Mouse (Mus musculus): ENCODE data around the gene Psmb2. TPM values are rescaled to one million over a fixed set of nuclear protein-coding genes. Genes with fewer than 3 reads are reported as not detected.

Psmb2 gene
- total and polyA plus RNA-seq, 2 experiments from 2014 or later, result 263 to 443 TPM

- peak within 1 kb of the TSS; percentile 87 for H3K27ac ChIP-seq (ENCODE audit: low read depth)
- peaks cover 13% of the 10 kb centered on the region; the same call in 1 of the 2 replicates for H3K36me3 ChIP-seq (replicated peaks; ENCODE audit: control insufficient read depth, insufficient read depth, low read length)
- peak within 1 kb of the TSS; percentile 90 for H3K4me2 ChIP-seq (ENCODE audit: low read depth, low read length)
- DNase-seq (ENCODE audit: low spot score) (peak; percentile 93), ATAC-seq (ENCODE audit: insufficient read depth, low read depth) (peak; percentile 98)
- H3K9ac ChIP-seq (replicated peaks; ENCODE audit: low read depth, low read length), result peak within 1 kb of the TSS; percentile 67
- H3K4me1 ChIP-seq (ENCODE audit: control insufficient read depth, insufficient read depth), result peaks cover 24% of the 10 kb centered on the region
- peak within 1 kb of the TSS; percentile 95 for H3K4me3 ChIP-seq (ENCODE audit: low read depth, low read length)
- H3K9me3 ChIP-seq (replicated peaks; ENCODE audit: control insufficient read depth, low read length), result no peaks in the 10 kb centered on the region
- H3K27me3 ChIP-seq (ENCODE audit: control insufficient read depth, insufficient read depth, low read length), result no peaks in the 10 kb centered on the region
- WGBS, result under 1% methylated on average over 63 of the region's 71 CpGs
- TF ChIP-seq CTCF (IDR thresholded peaks at IDR 0.05; ENCODE audit: low read depth) (no peak), EP300 (IDR thresholded peaks at IDR 0.05; ENCODE audit: low read depth) (peak; percentile 94)
These were observed 76.1 kb downstream of the Psmb2 start, which contains the start of the genes Ncdn and AU040320 for GRCm38 (mm10) chr4:126753268-126754230. Gene Ncdn (minus strand): TSS chr4:126753438. Gene AU040320 (plus strand): TSS chr4:126753544.

- Histone ChIP-seq H3K4me2 (ENCODE audit: low read depth, low read length) (peak overlapping the region; percentile 90), H3K9me3 (replicated peaks; ENCODE audit: control insufficient read depth, low read length) (no peaks in the 10 kb centered on the region), H3K36me3 (replicated peaks; ENCODE audit: control insufficient read depth, insufficient read depth, low read length) (peaks cover 12% of the 10 kb centered on the region; the same call in 1 of the 2 replicates), H3K9ac (replicated peaks; ENCODE audit: low read depth, low read length) (peak overlapping the region; percentile 67), H3K27ac (ENCODE audit: low read depth) (peak overlapping the region; percentile 87), H3K4me3 (ENCODE audit: low read depth, low read length) (peak overlapping the region; percentile 95), H3K4me1 (ENCODE audit: control insufficient read depth, insufficient read depth) (peaks cover 24% of the 10 kb centered on the region), H3K27me3 (ENCODE audit: control insufficient read depth, insufficient read depth, low read length) (no peaks in the 10 kb centered on the region)
- TF ChIP-seq EP300 (IDR thresholded peaks at IDR 0.05; ENCODE audit: low read depth) (no peak), CTCF (IDR thresholded peaks at IDR 0.05; ENCODE audit: low read depth) (no peak)
- WGBS, result 2% methylated on average over 12 of the region's 12 CpGs
- ATAC-seq (ENCODE audit: insufficient read depth, low read depth) (no peak), DNase-seq (ENCODE audit: low spot score) (no peak)
These were observed 76.8 kb downstream of the Psmb2 start for GRCm38 (mm10) chr4:126754231-126754611.

- no peak for TF ChIP-seq EP300 (IDR thresholded peaks at IDR 0.05; ENCODE audit: low read depth)
- no peak for TF ChIP-seq CTCF (IDR thresholded peaks at IDR 0.05; ENCODE audit: low read depth)
- H3K27ac ChIP-seq (ENCODE audit: low read depth), result no peak overlapping the region
- H3K4me3 ChIP-seq (ENCODE audit: low read depth, low read length), result no peak overlapping the region
- no peaks in the 10 kb centered on the region for H3K9me3 ChIP-seq (replicated peaks; ENCODE audit: control insufficient read depth, low read length)
- DNase-seq (ENCODE audit: low spot score), result no peak
- H3K4me2 ChIP-seq (ENCODE audit: low read depth, low read length), result peak overlapping the region; percentile 90
- no peak overlapping the region for H3K9ac ChIP-seq (replicated peaks; ENCODE audit: low read depth, low read length)
- 44% methylated on average over 12 of the region's 12 CpGs for WGBS
- H3K36me3 ChIP-seq (replicated peaks; ENCODE audit: control insufficient read depth, insufficient read depth, low read length), result 0 out of 2 replicates have a peak, but pooled peaks cover 12% of the 10 kb centered on the region
- peaks cover 21% of the 10 kb centered on the region for H3K4me1 ChIP-seq (ENCODE audit: control insufficient read depth, insufficient read depth)
- ATAC-seq (ENCODE audit: insufficient read depth, low read depth), result no peak
- no peaks in the 10 kb centered on the region for H3K27me3 ChIP-seq (ENCODE audit: control insufficient read depth, insufficient read depth, low read length)
These were observed 77.4 kb downstream of the Psmb2 start for GRCm38 (mm10) chr4:126754736-126755374.

- WGBS, result 23% methylated on average over 4 of the region's 4 CpGs
- Histone ChIP-seq H3K4me1 (ENCODE audit: control insufficient read depth, insufficient read depth) (peaks cover 14% of the 10 kb centered on the region), H3K9me3 (replicated peaks; ENCODE audit: control insufficient read depth, low read length) (no peaks in the 10 kb centered on the region), H3K36me3 (replicated peaks; ENCODE audit: control insufficient read depth, insufficient read depth, low read length) (peaks cover 25% of the 10 kb centered on the region; the same call in 1 of the 2 replicates), H3K27ac (ENCODE audit: low read depth) (no peak overlapping the region), H3K9ac (replicated peaks; ENCODE audit: low read depth, low read length) (no peak overlapping the region), H3K27me3 (ENCODE audit: control insufficient read depth, insufficient read depth, low read length) (no peaks in the 10 kb centered on the region), H3K4me2 (ENCODE audit: low read depth, low read length) (no peak overlapping the region), H3K4me3 (ENCODE audit: low read depth, low read length) (no peak overlapping the region)
- DNase-seq (ENCODE audit: low spot score) (no peak), ATAC-seq (ENCODE audit: insufficient read depth, low read depth) (no peak)
- TF ChIP-seq CTCF (IDR thresholded peaks at IDR 0.05; ENCODE audit: low read depth) (no peak), EP300 (IDR thresholded peaks at IDR 0.05; ENCODE audit: low read depth) (no peak)
These were observed 79.3 kb downstream of the Psmb2 start for GRCm38 (mm10) chr4:126756766-126757165.

GRCm38 (mm10) chr4:126758299-126758698, 80.9 kb downstream of the Psmb2 start:
- Histone ChIP-seq H3K4me3 (ENCODE audit: low read depth, low read length) (no peak overlapping the region), H3K9me3 (replicated peaks; ENCODE audit: control insufficient read depth, low read length) (no peaks in the 10 kb centered on the region), H3K4me1 (ENCODE audit: control insufficient read depth, insufficient read depth) (peaks cover 4% of the 10 kb centered on the region), H3K27ac (ENCODE audit: low read depth) (no peak overlapping the region), H3K4me2 (ENCODE audit: low read depth, low read length) (no peak overlapping the region), H3K27me3 (ENCODE audit: control insufficient read depth, insufficient read depth, low read length) (no peaks in the 10 kb centered on the region), H3K36me3 (replicated peaks; ENCODE audit: control insufficient read depth, insufficient read depth, low read length) (peaks cover 33% of the 10 kb centered on the region), H3K9ac (replicated peaks; ENCODE audit: low read depth, low read length) (no peak overlapping the region)
- DNase-seq (ENCODE audit: low spot score) (no peak), ATAC-seq (ENCODE audit: insufficient read depth, low read depth) (no peak)
- WGBS, result 70% methylated on average over 5 of the region's 5 CpGs
- no peak for TF ChIP-seq CTCF (IDR thresholded peaks at IDR 0.05; ENCODE audit: low read depth)
- no peak for TF ChIP-seq EP300 (IDR thresholded peaks at IDR 0.05; ENCODE audit: low read depth)

Other genes with a start within 250 kb of the Psmb2 start
- gene Ago3, start 248.1 kb upstream of the Psmb2 start, total RNA-seq (2014; rRNA removed; ENCODE audit: low replicate concordance), result 3.3 and 35.2 TPM in 2 replicates
- gene Ago3, start 248.1 kb upstream of the Psmb2 start, polyA plus RNA-seq (2015; fragmentation: Nextera tagmentation; extraction: Ambion mirVana), result 7.3 and 8.3 TPM in 2 replicates
- 9.9 and 22.3 TPM in 2 replicates for gene Ago1, start 209.0 kb upstream of the Psmb2 start, total RNA-seq (2014; rRNA removed; ENCODE audit: low replicate concordance)
- 1.4 and 1.6 TPM in 2 replicates for gene Ago1, start 209.0 kb upstream of the Psmb2 start, polyA plus RNA-seq (2015; fragmentation: Nextera tagmentation; extraction: Ambion mirVana)
- gene Ago4, start 144.2 kb upstream of the Psmb2 start, total RNA-seq (2014; rRNA removed; ENCODE audit: low replicate concordance), result 0.31 and 1.5 TPM in 2 replicates
- gene Ago4, start 144.2 kb upstream of the Psmb2 start, polyA plus RNA-seq (2015; fragmentation: Nextera tagmentation; extraction: Ambion mirVana), result 0.92 and 0.93 TPM in 2 replicates
- 6.9 and 12.9 TPM in 2 replicates for gene Clspn, start 120.7 kb upstream of the Psmb2 start, total RNA-seq (2014; rRNA removed; ENCODE audit: low replicate concordance)
- gene Clspn, start 120.7 kb upstream of the Psmb2 start, polyA plus RNA-seq (2015; fragmentation: Nextera tagmentation; extraction: Ambion mirVana), result 6.0 and 7.0 TPM in 2 replicates
- 3.4 and 5.8 TPM in 2 replicates for gene 5730409E04Rik, start 67.8 kb upstream of the Psmb2 start, total RNA-seq (2014; rRNA removed; ENCODE audit: low replicate concordance)
- gene 5730409E04Rik, start 67.8 kb upstream of the Psmb2 start, polyA plus RNA-seq (2015; fragmentation: Nextera tagmentation; extraction: Ambion mirVana), result 2.8 and 3.1 TPM in 2 replicates
- gene Tfap2e, start 58.6 kb downstream of the Psmb2 start, total RNA-seq (2014; rRNA removed; ENCODE audit: low replicate concordance), result not detected in 2 replicates
- not detected in 2 replicates for gene Tfap2e, start 58.6 kb downstream of the Psmb2 start, polyA plus RNA-seq (2015; fragmentation: Nextera tagmentation; extraction: Ambion mirVana)
- gene Ncdn, start 75.8 kb downstream of the Psmb2 start, total RNA-seq (2014; rRNA removed; ENCODE audit: low replicate concordance), result 29.0 and 36.2 TPM in 2 replicates
- gene Ncdn, start 75.8 kb downstream of the Psmb2 start, polyA plus RNA-seq (2015; fragmentation: Nextera tagmentation; extraction: Ambion mirVana), result 11.0 TPM in 2 replicates
- gene AU040320, start 75.9 kb downstream of the Psmb2 start, total RNA-seq (2014; rRNA removed; ENCODE audit: low replicate concordance), result 50.6 and 69.0 TPM in 2 replicates
- gene AU040320, start 75.9 kb downstream of the Psmb2 start, polyA plus RNA-seq (2015; fragmentation: Nextera tagmentation; extraction: Ambion mirVana), result 15.7 and 16.6 TPM in 2 replicates